Mouse (Mus musculus): ENCODE data around the gene Akap6. TPM values are rescaled to one million over a fixed set of nuclear protein-coding genes. Genes with fewer than 3 reads are reported as not detected.

The Akap6 gene
- total and polyA plus RNA-seq, 3 experiments, result 0.12 to 0.42 (median 0.33) TPM

DNA sequence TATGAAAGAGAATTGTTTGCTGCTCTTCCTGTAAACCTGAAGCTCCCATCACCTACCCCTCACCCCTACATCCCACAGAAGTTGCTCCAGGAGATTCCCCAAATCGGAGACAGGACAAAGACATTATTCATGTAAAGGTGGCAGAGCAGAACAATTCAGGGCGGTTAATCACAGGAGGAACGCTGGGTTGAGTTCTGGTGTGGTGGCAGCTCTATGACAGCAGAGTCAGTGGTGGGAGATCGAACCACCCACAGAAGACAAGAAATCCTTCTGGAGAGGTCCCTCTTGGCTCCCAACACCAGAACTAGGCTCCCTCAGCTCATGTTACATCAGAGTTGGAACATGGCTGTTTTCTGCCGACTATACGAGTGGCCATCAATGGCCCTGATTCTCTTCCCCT lies 27.2 kb upstream of the Akap6 start:
- dilution Hi-C loops (cut with MboI; ENCODE audit: extremely low pct_ligation_motif_present, extremely low pct_unique_long_range_greater_than_20kb, low sequenced_read_pairs) (no loop called here), in situ Hi-C loops (cut with MboI; ENCODE audit: low pct_ligation_motif_present, low pct_unique_long_range_greater_than_20kb, low sequenced_read_pairs) (no loop called here)
- H3K27ac ChIP-seq (ENCODE audit: insufficient read depth, low read depth), result no peak overlapping the region
- H3K4me1 ChIP-seq (ENCODE audit: control insufficient read depth in 1 of 2, insufficient read depth in 2 of 2), result peaks cover 0 to 15% of the 10 kb centered on the region in 2 experiments; a peak in 2 of 4 replicates
- H3K27me3 ChIP-seq (replicated peaks), result no peaks in the 10 kb centered on the region
- H3K4me3 ChIP-seq (replicated peaks in 1 of 3; ENCODE audit: low read depth in 2 of 3, low read length in 2 of 3, poor library complexity in 1 of 3), result no peak overlapping the region
- no peak overlapping the region for H3K4me2 ChIP-seq (ENCODE audit: insufficient read depth, low read depth, poor library complexity, severe bottlenecking)
- no peaks in the 10 kb centered on the region for H3K36me3 ChIP-seq (replicated peaks in 1 of 2; ENCODE audit: control insufficient read depth in 1 of 2, insufficient read depth in 1 of 2, low read length in 1 of 2)
- no peak overlapping the region for H3K9ac ChIP-seq (ENCODE audit: insufficient read depth, low read depth)
- TF ChIP-seq TBP (conservative IDR thresholded peaks at IDR 0.05; ENCODE audit: low read depth, low read length) (no peak), MAZ (IDR thresholded peaks at IDR 0.05; ENCODE audit: low read depth, low read length) (no peak), JUN (IDR thresholded peaks at IDR 0.05; ENCODE audit: insufficient read depth, low read depth, low read length) (no peak), CHD1 (IDR thresholded peaks at IDR 0.05; ENCODE audit: low read depth, low read length) (no peak), POLR2A (IDR thresholded peaks at IDR 0.05; ENCODE audit: low read depth, low read length) (no peak), PAX5 (IDR thresholded peaks at IDR 0.05; ENCODE audit: low read length) (no peak), ELF1 (IDR thresholded peaks at IDR 0.05; ENCODE audit: low read depth, low read length) (no peak), E2F4 (IDR thresholded peaks at IDR 0.05; ENCODE audit: insufficient replicate concordance, low read depth, low read length) (no peak), RCOR1 (conservative IDR thresholded peaks at IDR 0.05; ENCODE audit: low read depth, low read length) (no peak), MXI1 (IDR thresholded peaks at IDR 0.05; ENCODE audit: low read depth, low read length) (no peak), NRF1 (IDR thresholded peaks at IDR 0.05; ENCODE audit: low read depth, low read length) (no peak), CTCF (conservative IDR thresholded peaks at IDR 0.05 in 1 of 2, IDR thresholded peaks at IDR 0.05 in 1 of 2; ENCODE audit: low read depth in 2 of 2, low read length in 2 of 2) (no peak), POLR2AphosphoS2 (IDR thresholded peaks at IDR 0.05; ENCODE audit: low read depth, low read length) (no peak), JUND (conservative IDR thresholded peaks at IDR 0.05; ENCODE audit: low read depth, low read length) (no peak), USF2 (conservative IDR thresholded peaks at IDR 0.05; ENCODE audit: low read depth, low read length) (no peak), CHD2 (IDR thresholded peaks at IDR 0.05; ENCODE audit: low read length) (no peak), ZC3H11A (IDR thresholded peaks at IDR 0.05; ENCODE audit: low read depth, low read length) (no peak), BHLHE40 (IDR thresholded peaks at IDR 0.05; ENCODE audit: low read depth, low read length) (no peak), SIN3A (IDR thresholded peaks at IDR 0.05; ENCODE audit: low read length) (no peak), USF1 (IDR thresholded peaks at IDR 0.05; ENCODE audit: low read depth, low read length) (no peak)
- DNase-seq (ENCODE audit: extremely low read depth), result no peak
- no peaks in the 10 kb centered on the region for H3K79me2 ChIP-seq (replicated peaks; ENCODE audit: control insufficient read depth, extremely low read depth, insufficient read depth, poor library complexity, severe bottlenecking)
- H3K9me3 ChIP-seq (replicated peaks; ENCODE audit: low read length), result no peaks in the 10 kb centered on the region

- DNase-seq (ENCODE audit: extremely low read depth), result peak; percentile 51
- TF ChIP-seq HCFC1 (IDR thresholded peaks at IDR 0.05; ENCODE audit: low read depth, low read length), result no peak
- TF ChIP-seq POLR2A (IDR thresholded peaks at IDR 0.05; ENCODE audit: low read depth, low read length), result no peak
- no peak for TF ChIP-seq MAZ (IDR thresholded peaks at IDR 0.05; ENCODE audit: low read depth, low read length)
- no peak for TF ChIP-seq JUND (conservative IDR thresholded peaks at IDR 0.05; ENCODE audit: low read depth, low read length)
- no peak for TF ChIP-seq JUN (IDR thresholded peaks at IDR 0.05; ENCODE audit: insufficient read depth, low read depth, low read length)
- no peak for TF ChIP-seq MYC (IDR thresholded peaks at IDR 0.05; ENCODE audit: low read depth, low read length)
- TF ChIP-seq UBTF (IDR thresholded peaks at IDR 0.05; ENCODE audit: low read depth, low read length), result no peak
- no peak for TF ChIP-seq KAT2A (IDR thresholded peaks at IDR 0.05; ENCODE audit: insufficient replicate concordance, low read length)
- TF ChIP-seq RAD21 (IDR thresholded peaks at IDR 0.05; ENCODE audit: low read depth, low read length), result no peak
- TF ChIP-seq MXI1 (IDR thresholded peaks at IDR 0.05; ENCODE audit: low read depth, low read length), result no peak
- no peak for TF ChIP-seq ZNF384 (IDR thresholded peaks at IDR 0.05; ENCODE audit: low read depth, low read length)
- TF ChIP-seq USF2 (conservative IDR thresholded peaks at IDR 0.05; ENCODE audit: low read depth, low read length), result no peak
- no peak for TF ChIP-seq NELFE (IDR thresholded peaks at IDR 0.05; ENCODE audit: low read depth, low read length)
- Histone ChIP-seq H3K27me3 (replicated peaks) (no peaks in the 10 kb centered on the region), H3K4me2 (ENCODE audit: insufficient read depth, low read depth, poor library complexity, severe bottlenecking) (no peak overlapping the region), H3K9ac (ENCODE audit: insufficient read depth, low read depth) (no peak overlapping the region), H3K4me1 (ENCODE audit: control insufficient read depth in 1 of 2, insufficient read depth in 2 of 2) (peaks cover 0 to 15% of the 10 kb centered on the region in 2 experiments; a peak in 2 of 4 replicates), H3K4me3 (replicated peaks in 1 of 3; ENCODE audit: low read depth in 2 of 3, low read length in 2 of 3, poor library complexity in 1 of 3) (no peak overlapping the region), H3K36me3 (replicated peaks in 1 of 2; ENCODE audit: control insufficient read depth in 1 of 2, insufficient read depth in 1 of 2, low read length in 1 of 2) (no peaks in the 10 kb centered on the region), H3K27ac (ENCODE audit: insufficient read depth, low read depth) (no peak overlapping the region), H3K9me3 (replicated peaks; ENCODE audit: low read length) (no peaks in the 10 kb centered on the region), H3K79me2 (replicated peaks; ENCODE audit: control insufficient read depth, extremely low read depth, insufficient read depth, poor library complexity, severe bottlenecking) (no peaks in the 10 kb centered on the region)
- dilution Hi-C loops (cut with MboI; ENCODE audit: extremely low pct_ligation_motif_present, extremely low pct_unique_long_range_greater_than_20kb, low sequenced_read_pairs), result no loop called here
- in situ Hi-C loops (cut with MboI; ENCODE audit: low pct_ligation_motif_present, low pct_unique_long_range_greater_than_20kb, low sequenced_read_pairs), result no loop called here
Measured at GRCm38 (mm10) chr12:52673361-52673960, 25.7 kb upstream of the Akap6 start.
